10 mouse cellular contexts compared by ENCODE assay signal in the genomic region with DNA sequence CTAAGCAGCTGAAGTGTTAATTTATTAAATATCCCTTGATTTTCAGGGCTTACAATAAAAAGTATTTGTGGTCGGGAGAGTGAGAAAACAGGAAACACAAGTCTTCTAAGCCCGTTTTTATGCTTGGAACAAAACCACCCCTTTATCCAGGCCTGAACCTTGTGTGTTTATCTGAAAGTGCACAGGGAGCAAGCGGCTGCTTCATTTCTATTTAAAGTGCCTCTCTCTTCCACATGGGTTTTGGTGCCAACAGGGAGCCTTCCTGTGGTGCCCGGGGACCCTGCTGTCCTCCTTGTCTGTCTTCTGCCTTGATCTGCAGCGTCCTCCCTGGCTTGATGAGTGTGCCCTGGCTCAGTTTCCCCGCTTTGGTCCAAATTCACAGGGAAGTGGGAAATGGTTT. TPM values are rescaled to one million over a fixed set of nuclear protein-coding genes. Genes with fewer than 3 reads are reported as not detected.
A peak's percentile ranks its signal among the peaks of the same experiment; 100 is the strongest.
DNase-seq lines count a peak whose midpoint lies in the region; ATAC-seq lines count a peak whose summit lies in the region.
"Had no signal": no experiment of that assay in that cellular context is flagged by ENCODE, and none has a peak within 500 bp of the region (broad histone marks: within the 10 kb centered on the region; RNA-seq: fewer than 3 reads in every experiment).

No protein-coding gene starts in this region.

- H3K4me3 ChIP-seq in embryonic facial prominence, embryonic 15.5 days (replicated peaks): no peak overlapping the region
- H3K4me3 ChIP-seq in heart, embryonic 11.5 days (ENCODE audit: low read depth, low read length): no peak overlapping the region
- H3K4me3 ChIP-seq in limb, embryonic 13.5 days: no peak overlapping the region

- WGBS in embryonic facial prominence, embryonic 15.5 days: 33% methylated on average over 6 of the region's 6 CpGs
- WGBS in heart, embryonic 11.5 days (ENCODE audit: insufficient replicate concordance): 35% methylated on average over 6 of the region's 6 CpGs
- WGBS in limb, embryonic 13.5 days: 37% methylated on average over 6 of the region's 6 CpGs

- H3K9ac ChIP-seq in embryonic facial prominence, embryonic 15.5 days: no peak overlapping the region
- H3K9ac ChIP-seq in heart, embryonic 11.5 days (ENCODE audit: low read depth, low read length): no peak overlapping the region
- H3K9ac ChIP-seq in limb, embryonic 13.5 days: no peak overlapping the region

- intact Hi-C loops in left cerebral cortex, postnatal 4 days (cut with DNase I): no loop called here

- peaks cover 12% of the 10 kb centered on the region for H3K4me1 ChIP-seq in embryonic facial prominence, embryonic 15.5 days
- H3K4me1 ChIP-seq in heart, embryonic 11.5 days (ENCODE audit: control insufficient read depth, insufficient read depth, low read length): peaks cover 10% of the 10 kb centered on the region
- H3K4me1 ChIP-seq in limb, embryonic 13.5 days: peaks cover 19% of the 10 kb centered on the region

- H3K27me3 ChIP-seq in embryonic facial prominence, embryonic 15.5 days: no peaks in the 10 kb centered on the region
- H3K27me3 ChIP-seq in heart, embryonic 11.5 days (ENCODE audit: control insufficient read depth, insufficient read depth, low read length): no peaks in the 10 kb centered on the region
- no peaks in the 10 kb centered on the region for H3K27me3 ChIP-seq in limb, embryonic 13.5 days

- no peak overlapping the region for H3K4me2 ChIP-seq in embryonic facial prominence, embryonic 15.5 days (replicated peaks)
- H3K4me2 ChIP-seq in heart, embryonic 11.5 days: no peak overlapping the region
- no peak overlapping the region for H3K4me2 ChIP-seq in limb, embryonic 13.5 days (replicated peaks)

- H3K9me3 ChIP-seq in embryonic facial prominence, embryonic 15.5 days (replicated peaks): no peaks in the 10 kb centered on the region
- H3K9me3 ChIP-seq in heart, embryonic 11.5 days (replicated peaks; ENCODE audit: control insufficient read depth, low read length): no peaks in the 10 kb centered on the region
- H3K9me3 ChIP-seq in limb, embryonic 13.5 days: no peaks in the 10 kb centered on the region

- H3K36me3 ChIP-seq in embryonic facial prominence, embryonic 15.5 days: no peaks in the 10 kb centered on the region
- H3K36me3 ChIP-seq in heart, embryonic 11.5 days (ENCODE audit: control insufficient read depth, insufficient read depth, low read length): no peaks in the 10 kb centered on the region
- no peaks in the 10 kb centered on the region for H3K36me3 ChIP-seq in limb, embryonic 13.5 days

- peak; percentile 8 for DNase-seq in kidney, postnatal 14 days
- no peak for DNase-seq in kidney, postnatal 36 days
- DNase-seq in layer of hippocampus, adult 18-20 months (ENCODE audit: low spot score in 2 of 2): no peak
- no peak for DNase-seq in frontal cortex, postnatal 14 days (ENCODE audit: low spot score in 2 of 2)
- no peak for DNase-seq in left cerebral cortex, postnatal 4 days
- DNase-seq: liver had no signal

- ATAC-seq in embryonic facial prominence, embryonic 15.5 days (ENCODE audit: insufficient number of reproducible peaks, low FRiP score, low TSS enrichment, low read depth): no peak
- ATAC-seq in heart, embryonic 11.5 days (replicated peaks; ENCODE audit: insufficient number of reproducible peaks, low FRiP score, low TSS enrichment): no peak
- no peak for ATAC-seq in limb, embryonic 13.5 days (ENCODE audit: low FRiP score, low read depth)
- ATAC-seq: forebrain, embryonic 16.5 days had no signal

- H3K27ac ChIP-seq in embryonic facial prominence, embryonic 15.5 days (replicated peaks): peak overlapping the region; percentile 48; the same call in 1 of the 2 replicates
- H3K27ac ChIP-seq in heart, embryonic 11.5 days (ENCODE audit: low read depth, low read length): peak overlapping the region; percentile 83
- peak overlapping the region; percentile 33; the same call in 1 of the 2 replicates for H3K27ac ChIP-seq in limb, embryonic 13.5 days

RNA-seq across cellular contexts. Expression of gene Arid5b, which starts 40.9 kb away (rescaled TPM):
- polyA plus RNA-seq in embryonic facial prominence, embryonic 15.5 days (2015; fragmentation: Nextera tagmentation; extraction: Ambion mirVana): 46.7 and 50.2 TPM in 2 replicates
- polyA plus RNA-seq in heart, embryonic 11.5 days (2014; fragmentation: Nextera tagmentation; extraction: Ambion mirVana): 20.6 and 21.1 TPM in 2 replicates
- 44.2 and 45.9 TPM in 2 replicates for polyA plus RNA-seq in limb, embryonic 13.5 days (2015; fragmentation: Nextera tagmentation; extraction: Ambion mirVana)
- 10 to 100 TPM; 26.9 to 33.5 TPM for total RNA-seq in layer of hippocampus, adult 18-20 months (2021)
- 10 to 100 TPM; 28.7 to 31.5 TPM for total RNA-seq in left cerebral cortex, postnatal 4 days (2021)

Comparison
In these comparisons a context has a peak if more than half of its experiments do, and no peak if none do; other contexts are left out.
1. H3K27ac ChIP-seq: peak in every context shown above with its lines; median percentile 83 in heart, embryonic 11.5 days; 48 in embryonic facial prominence, embryonic 15.5 days; 33 in limb, embryonic 13.5 days.